Mouse (Mus musculus) CD4-positive, CD25-positive, alpha-beta regulatory T cell, adult 2 months (primary cell): ENCODE measurements around the gene Sik1.

Experiments
- DNase-seq: peaks from one replicate; pipeline ENCODE4 v3.0.0-alpha.2; 2012; ENCODE audit warnings: low read depth, low spot score

Sik1 gene

GRCm38 (mm10) chr17:31831866-31832576 lies 23.6 kb downstream of the Sik1 start:
- DNase-seq: no peak

- DNase-seq: peak; percentile 72
Measured at GRCm38 (mm10) chr17:31831097-31831865, 24.3 kb downstream of the Sik1 start.

GRCm38 (mm10) chr17:31830506-31831075 lies 25.0 kb downstream of the Sik1 start:
- DNase-seq: no peak

- no peak for DNase-seq
Measured at GRCm38 (mm10) chr17:31828916-31829315, 26.7 kb downstream of the Sik1 start.

- DNase-seq: no peak
Measured at GRCm38 (mm10) chr17:31828118-31828517, 27.5 kb downstream of the Sik1 start.

GRCm38 (mm10) chr17:31827206-31827605 lies 28.4 kb downstream of the Sik1 start:
- DNase-seq: peak; percentile 37

- peak; percentile 47 for DNase-seq
Measured at GRCm38 (mm10) chr17:31826669-31827068, 28.9 kb downstream of the Sik1 start.

- DNase-seq: no peak
Measured at GRCm38 (mm10) chr17:31825678-31826077, 29.9 kb downstream of the Sik1 start.

GRCm38 (mm10) chr17:31824812-31825211 lies 30.8 kb downstream of the Sik1 start:
- DNase-seq: peak; percentile 57

GRCm38 (mm10) chr17:31821136-31821933 lies 34.3 kb downstream of the Sik1 start:
- peak; percentile 84 for DNase-seq

GRCm38 (mm10) chr17:31820099-31820846 lies 35.3 kb downstream of the Sik1 start:
- DNase-seq: peak; percentile 39

GRCm38 (mm10) chr17:31819372-31819771 lies 36.2 kb downstream of the Sik1 start:
- no peak for DNase-seq

GRCm38 (mm10) chr17:31817815-31818214 lies 37.8 kb downstream of the Sik1 start:
- peak; percentile 60 for DNase-seq

GRCm38 (mm10) chr17:31817203-31817602 lies 38.4 kb downstream of the Sik1 start:
- DNase-seq: no peak

- no peak for DNase-seq
Measured at GRCm38 (mm10) chr17:31814848-31815247, 40.8 kb downstream of the Sik1 start.

GRCm38 (mm10) chr17:31813938-31814622 lies 41.5 kb downstream of the Sik1 start:
- peak; percentile 38 for DNase-seq

- no peak for DNase-seq
Measured at GRCm38 (mm10) chr17:31811333-31811732, 44.3 kb downstream of the Sik1 start.

- no peak for DNase-seq
Measured at GRCm38 (mm10) chr17:31809894-31810293, 45.7 kb downstream of the Sik1 start.

- peak; percentile 39 for DNase-seq
Measured at GRCm38 (mm10) chr17:31809136-31809535, 46.5 kb downstream of the Sik1 start.

GRCm38 (mm10) chr17:31808082-31808875 lies 47.3 kb downstream of the Sik1 start:
- DNase-seq: no peak
